Mouse (Mus musculus) R1 (cell line): Measurements from ENCODE around the gene Sirt1.
A peak's percentile ranks its signal among the peaks of the same experiment; 100 is the strongest.
"Not testable (repeated sequence)": the region's sequence is repeated elsewhere in the genome, so short reads cannot be mapped to it uniquely, and the experiment has no call there.

Experiments
- DNase-seq: peaks from one replicate; pipeline ENCODE4 v3.0.0-alpha.2; 2018; ENCODE audit warnings: low read depth, low spot score

The Sirt1 gene

DNA sequence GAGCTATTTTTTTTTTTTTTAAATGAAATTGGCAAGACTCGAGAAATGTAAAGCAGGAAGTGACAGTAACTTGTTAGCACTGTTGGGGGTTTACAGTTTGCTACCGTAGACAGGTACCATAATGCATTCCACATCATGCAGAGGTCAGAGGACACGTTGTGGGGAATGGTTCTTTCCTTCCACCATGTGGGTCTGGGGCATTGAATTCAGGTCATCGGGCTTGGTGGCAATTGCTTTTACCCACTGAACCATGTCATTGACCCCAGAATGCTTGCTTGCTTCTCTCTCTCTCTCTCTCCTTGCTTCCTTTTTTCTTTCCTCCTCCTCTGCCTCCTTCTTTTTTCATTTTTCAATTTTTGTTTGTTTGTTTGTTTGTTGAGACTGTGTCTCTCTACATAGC is 7.4 kb upstream of the Sirt1 start:
- no peak for DNase-seq

DNA sequence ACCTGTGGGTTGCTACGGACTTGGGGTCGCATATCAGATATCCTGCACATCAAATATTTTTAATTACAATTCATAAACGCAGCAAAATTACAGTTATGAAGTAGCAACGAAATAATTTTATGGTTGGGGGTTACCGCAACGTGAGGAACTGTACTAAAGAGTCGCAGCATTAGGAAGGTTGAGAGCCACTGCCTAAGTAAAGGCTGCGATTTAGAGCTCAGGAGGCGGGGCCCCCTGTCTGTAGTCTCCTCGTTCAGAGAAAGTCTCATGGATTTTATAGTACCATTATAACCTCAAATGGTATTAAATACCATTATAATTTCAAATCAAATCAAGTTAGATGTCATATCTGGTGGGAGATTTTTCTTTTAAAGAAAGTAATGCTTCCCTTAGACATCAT is 5.5 kb upstream of the Sirt1 start:
- DNase-seq: no peak

DNA sequence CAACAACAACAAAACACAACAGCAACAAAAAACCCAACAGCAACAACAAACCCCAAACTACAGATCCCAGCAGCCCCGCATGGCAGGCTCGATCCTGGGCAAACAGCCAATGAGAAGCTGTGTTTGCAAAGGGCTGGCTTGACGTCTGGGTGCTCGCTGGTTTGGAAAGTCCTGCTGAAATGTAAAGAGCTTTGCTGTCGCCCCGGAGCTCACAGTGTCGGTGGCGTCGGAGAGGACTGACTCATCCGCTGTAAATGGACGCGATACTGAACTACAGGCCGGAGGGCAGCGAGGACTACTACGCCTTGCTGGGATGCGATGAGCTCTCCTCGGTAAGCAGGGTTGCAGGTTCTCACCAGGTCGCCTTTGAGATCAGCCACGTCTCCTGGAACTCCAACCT is 4.9 kb upstream of the Sirt1 start:
- DNase-seq: peak; percentile 87

DNA sequence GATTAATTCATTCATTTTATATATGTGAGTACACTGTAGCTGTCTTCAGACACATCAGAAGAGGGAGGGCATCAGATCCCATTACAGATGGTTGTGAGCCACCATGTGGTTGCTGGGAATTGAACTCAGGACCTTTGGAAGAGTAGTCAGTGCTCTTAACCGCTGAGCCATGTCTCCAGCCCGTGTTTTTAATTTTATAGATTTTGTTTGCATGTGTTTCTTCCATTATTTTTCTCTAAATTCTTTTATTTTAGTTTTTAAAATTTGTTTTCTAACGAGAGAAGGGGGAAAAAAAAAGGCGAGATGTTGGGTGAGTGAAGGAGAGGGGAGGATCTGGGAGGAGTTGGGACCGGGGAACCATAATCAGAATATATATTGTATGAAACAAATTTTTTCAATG is 4.4 kb upstream of the Sirt1 start:
- not testable (repeated sequence) for DNase-seq

DNA sequence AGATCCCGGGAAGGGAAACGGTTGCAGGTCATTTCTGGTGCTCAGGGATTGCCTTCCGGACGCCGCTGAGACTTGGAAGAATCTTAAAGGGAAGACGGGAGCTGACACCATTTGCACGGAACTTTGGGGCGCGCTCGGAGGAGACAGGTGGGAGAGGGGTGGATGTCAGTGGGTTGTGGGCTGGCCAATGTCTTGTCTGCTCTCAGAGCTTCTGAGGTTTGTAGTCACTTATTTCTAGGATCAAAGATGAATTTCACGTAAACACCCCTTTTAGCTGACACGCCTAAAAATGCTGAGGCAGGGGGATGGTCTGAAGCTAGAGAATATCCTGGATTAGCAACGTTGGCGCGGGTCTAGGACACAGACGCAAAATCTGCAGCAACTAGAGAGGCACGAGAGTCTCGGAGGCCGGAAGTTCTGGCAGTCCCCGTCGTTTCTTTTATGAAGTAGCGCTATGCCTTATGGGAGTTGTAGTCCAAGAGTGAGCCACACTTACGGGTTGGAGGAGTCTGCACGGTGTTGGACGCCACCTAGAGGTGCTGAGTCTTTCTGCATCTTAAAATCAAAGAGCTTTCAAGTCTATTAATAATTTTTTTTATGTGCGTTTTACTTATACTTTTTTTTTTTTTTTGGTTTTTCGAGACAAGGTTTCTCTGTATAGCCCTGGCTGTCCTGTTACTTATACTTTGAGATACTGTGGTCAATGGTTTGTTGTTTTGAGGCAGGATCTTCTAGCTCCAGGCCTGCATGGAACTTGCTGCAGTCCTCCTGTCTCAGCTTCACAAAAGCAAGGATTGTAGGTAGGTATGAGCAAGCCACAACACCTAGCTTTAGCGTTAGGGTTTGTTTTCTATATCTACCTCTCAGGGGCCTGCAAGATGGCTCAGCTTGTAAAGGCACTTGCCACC is 1.1 kb upstream of the Sirt1 start, which contains the start of gene Dnajc12:
TSS of gene Dnajc12 (plus strand) at position 72 of the 908 bp plus-strand sequence.
- peak; percentile 99 for DNase-seq

DNA sequence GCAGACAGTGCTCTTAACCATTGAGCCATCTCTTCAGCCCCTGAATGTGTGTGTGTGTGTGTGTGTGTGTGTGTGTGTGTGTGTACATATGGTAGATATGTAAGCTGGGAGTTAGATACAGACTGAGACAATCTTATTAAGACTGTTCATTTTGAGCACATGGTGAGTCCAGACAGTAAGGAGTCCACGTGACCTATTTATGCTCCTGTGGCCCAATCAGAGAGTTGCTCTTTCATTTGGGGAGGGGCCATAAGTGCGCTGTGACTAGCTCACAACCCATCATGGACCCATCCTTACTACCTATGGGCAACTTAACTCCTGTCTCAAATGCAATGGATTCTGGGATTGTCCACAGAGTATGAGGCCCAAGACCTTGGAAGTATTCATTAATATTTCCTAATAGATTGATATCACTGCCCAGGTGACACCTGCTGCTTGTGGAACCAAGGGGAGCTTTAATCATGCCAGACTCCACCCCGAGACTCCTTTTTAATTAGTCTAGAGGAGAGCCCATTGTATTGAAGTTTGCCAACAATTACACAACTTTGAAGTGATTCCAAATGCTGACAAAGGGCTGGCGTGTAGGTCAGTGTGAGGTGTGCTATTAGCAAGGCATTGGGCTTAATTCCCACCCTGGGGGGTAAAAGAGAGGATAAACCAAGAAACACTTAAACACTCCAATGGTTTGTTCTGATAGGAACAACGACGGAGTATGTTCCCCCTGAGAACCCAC is 2.4 kb downstream of the Sirt1 start:
- DNase-seq: peak; percentile 46

DNA sequence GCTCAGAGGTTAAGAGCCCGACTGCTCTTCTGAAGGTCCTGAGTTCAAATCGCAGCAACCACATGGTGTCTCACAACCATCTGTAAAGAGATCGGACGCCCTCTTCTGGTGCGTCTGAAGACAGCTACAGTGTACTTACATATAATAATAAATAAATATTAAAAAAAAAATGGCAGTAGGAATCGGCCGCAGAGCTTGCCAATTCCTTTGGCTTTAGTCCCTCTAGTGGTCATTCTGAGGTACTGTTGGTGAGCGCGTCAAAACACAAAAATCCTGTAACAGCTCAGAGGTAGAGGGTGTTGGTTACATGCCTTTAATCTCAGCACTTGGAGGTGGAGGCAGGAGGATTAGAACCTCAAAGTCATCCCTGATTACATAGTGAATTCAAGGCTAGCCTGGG is 4.0 kb downstream of the Sirt1 start:
- peak; percentile 82 for DNase-seq

DNA sequence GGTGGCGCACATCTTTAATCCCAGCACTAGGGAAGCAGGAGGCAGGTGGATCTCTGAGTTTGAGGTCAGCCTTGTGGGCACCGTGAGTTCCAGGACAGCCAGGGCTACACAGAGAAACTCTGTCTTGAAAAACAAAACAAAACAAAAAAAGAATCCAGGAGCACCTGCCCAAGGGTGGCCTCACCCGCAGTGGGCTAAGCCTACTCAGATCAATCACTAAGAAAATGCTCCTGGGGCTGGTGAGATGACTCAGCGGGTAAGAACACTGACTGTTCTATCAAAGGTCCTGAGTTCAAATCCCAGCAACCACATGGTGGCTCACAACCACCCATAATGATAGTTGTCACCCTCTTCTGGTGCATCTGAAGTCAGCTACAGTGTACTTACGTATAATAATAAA is 5.2 kb downstream of the Sirt1 start:
- DNase-seq: no peak

DNA sequence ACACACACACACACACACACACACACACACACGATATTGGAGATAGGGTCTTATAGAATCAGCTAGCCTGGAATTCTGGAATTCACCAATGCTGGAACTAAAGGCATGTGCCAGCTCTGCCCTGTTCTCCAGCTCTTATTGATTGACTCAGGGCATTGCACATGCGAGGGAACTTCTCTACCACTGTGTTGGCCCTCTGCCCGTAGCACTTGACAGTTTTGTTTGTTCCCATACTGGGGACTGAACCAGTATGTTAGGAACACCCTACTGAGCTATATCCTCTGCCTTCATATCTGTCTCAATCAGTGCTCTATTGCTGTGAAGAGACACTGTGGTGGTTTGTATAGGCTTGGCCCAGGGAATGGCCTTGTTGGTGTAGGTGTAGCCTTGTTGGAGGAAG is 13.5 kb downstream of the Sirt1 start:
- no peak for DNase-seq

DNA sequence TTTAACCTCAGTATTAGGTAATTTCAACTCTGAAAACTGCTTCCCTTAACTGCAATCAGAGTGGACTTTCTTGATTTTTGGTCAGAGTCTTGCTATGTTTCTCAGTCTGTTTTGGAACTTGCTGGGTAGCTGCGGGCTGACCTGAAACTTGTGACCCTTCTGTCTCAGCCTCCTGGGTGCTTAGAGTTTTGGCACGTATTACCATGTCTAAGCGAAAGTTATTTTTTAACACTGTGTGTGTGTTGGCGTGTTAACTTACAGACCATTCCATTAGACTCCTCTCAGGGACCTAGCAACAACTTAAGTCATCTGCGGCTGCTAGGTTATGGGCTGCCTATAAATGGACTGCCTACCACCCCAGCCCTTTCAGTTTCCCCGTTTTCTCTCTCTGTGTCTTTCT is 14.1 kb downstream of the Sirt1 start:
- DNase-seq: no peak

DNA sequence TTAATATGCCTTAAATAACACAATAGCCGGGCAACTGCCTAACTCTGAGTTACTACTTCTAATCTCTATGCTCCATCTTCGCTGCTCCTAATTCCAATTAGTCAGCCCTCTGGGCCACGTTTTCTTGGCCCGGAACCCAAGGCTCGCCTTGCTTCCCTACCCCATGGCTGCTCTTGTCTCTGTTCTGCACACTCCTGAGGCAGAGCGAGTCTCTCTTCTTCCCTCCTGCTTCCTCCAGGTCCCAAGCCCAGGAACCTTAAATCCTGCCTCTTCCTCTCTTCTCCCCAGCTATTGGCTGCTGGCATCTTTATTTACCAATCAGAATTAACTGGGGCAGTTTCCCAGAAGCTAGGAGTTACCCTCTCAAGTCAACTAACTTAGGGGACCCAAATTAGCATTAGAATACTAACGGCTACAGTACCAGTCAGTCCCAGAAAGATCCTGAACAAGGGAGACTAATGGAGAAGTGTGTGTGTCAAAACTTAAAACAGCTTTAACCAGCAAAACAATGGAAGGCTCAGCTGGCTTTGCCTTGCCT is 15.5 kb downstream of the Sirt1 start:
- DNase-seq: peak; percentile 98

DNA sequence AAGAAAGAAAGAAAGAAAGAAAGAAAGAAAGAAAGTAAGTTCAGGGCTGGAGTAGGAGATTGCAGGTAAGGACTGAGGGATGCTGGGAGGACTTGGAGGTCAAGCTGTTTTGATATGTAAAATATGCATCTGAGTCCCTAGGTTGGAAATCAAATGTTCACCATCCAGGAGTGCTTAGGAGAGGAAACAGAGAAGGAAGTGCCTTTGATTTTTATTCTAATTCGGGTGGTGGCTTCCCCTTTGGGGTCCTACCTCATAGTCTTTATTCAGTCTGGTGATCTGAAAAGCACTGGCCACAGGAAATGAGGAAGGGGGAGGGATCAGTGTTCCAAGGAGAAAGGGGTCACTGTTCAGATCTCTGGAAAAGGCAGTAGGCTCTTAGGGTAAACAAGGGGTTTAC is 21.0 kb downstream of the Sirt1 start:
- peak; percentile 96 for DNase-seq

DNA sequence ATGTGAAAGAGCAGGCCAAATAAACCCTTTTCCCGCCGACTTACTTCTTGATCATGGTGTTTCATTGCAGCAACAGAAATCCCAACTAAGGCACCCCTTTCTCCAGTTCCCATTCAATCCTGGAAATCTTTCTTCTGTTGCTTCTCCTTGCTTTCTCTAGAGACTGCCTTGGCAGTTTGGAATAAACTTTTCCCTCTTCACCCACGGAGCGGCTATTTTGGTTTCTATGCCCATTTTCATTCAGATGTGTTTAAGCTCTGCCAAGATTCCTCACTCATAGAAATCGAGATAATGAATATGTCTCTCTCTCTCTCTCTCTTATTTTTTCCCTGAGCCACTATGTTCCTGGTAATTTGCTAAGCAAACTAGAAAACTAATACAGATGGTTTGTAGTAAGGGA is 29.4 kb downstream of the Sirt1 start:
- no peak for DNase-seq

DNA sequence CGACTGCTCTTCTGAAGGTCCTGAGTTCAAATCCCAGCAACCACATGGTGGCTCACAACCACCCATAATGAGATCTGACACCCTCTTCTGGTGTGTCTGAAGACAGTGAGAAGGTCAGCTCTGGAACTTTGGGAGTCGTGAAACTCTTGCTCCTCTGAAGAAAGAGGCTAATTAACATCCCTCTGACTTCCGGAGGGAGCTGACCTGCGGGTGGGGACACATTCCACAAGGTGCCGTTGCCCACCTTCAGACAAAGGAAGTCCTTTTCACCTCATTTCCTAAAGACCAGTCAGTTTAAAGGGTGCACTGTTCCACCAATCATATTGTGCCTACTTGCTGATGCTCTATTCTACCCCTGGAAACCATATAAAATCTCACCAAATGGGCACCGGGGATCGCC is 30.4 kb downstream of the Sirt1 start:
- peak; percentile 49 for DNase-seq

DNA sequence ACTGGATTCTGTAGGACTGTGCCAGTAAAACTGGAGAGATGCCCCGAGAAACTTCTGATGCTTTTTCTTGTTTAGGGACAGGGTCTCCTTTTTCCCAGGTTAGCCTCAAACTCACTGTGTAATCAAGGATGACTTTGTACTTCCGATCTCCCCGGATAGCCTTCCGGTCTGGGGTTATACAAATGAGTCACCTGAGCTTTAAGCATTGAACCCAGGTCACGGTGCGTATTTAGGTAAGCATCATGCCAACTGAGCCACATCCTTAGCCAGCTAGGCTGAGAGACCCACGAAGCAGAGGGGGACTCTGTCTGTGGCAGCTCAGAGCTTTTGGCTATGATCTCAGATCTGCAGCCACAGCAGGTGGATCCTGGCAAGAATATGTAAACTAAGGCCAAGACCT is 30.8 kb downstream of the Sirt1 start:
- DNase-seq: peak; percentile 50

DNA sequence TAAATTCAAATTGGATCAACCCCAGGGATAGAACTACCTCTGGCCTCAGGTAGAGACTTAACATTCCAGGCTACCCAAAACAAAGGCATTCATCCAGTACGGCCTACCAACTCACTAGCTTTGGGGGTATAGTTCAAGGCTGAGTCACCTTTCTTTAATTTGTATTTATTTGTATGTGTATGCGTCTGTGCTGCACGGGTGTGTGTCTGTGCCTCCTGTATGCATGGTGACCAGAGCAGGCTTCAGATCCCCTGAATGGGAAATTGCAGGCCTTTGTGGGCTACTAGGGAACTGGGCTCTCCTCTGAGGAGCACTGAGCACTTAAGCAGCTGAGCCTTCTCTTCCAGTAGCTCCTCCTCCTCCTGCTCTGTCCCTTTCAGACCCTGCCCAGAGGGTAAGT is 33.2 kb downstream of the Sirt1 start:
- DNase-seq: peak; percentile 81

DNA sequence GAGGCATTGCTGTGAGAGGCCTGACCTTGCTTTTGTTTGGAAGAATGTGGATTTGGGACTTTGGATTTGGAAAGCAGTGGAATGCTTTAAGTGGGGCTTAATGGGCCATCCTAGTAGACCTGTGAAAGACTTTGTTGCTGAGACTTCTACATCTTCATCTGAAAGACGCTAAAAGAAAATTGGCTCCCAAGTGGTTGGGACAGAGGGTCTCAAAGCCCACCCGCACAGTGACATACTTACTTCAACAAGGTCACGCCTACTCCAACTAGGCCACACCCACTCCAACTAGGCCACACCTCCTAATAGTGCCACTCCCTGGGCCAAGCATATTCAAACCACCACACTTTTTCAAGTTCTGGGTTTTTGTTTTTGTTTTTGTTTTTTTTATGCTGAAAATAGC is 36.8 kb downstream of the Sirt1 start:
- DNase-seq: peak; percentile 60

DNA sequence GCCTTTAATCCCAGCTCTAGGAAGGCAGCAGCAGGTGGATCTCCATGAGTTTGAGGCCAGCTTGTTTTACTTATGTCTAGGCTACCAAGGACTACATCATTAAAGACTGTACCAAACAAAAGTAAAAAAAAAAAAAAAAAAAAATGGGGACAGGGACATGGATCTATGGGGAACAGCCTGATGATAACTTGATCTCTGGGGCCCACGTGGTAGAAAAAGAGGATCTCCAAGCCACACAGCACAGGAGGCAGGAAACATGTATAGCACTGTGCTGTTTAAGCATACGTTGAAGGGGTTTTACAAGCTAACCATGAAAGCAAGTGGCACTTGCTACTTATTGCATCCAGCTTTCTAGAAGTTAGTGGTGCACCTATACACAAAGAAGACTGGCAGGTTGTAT is 40.2 kb downstream of the Sirt1 start:
- DNase-seq: no peak

DNA sequence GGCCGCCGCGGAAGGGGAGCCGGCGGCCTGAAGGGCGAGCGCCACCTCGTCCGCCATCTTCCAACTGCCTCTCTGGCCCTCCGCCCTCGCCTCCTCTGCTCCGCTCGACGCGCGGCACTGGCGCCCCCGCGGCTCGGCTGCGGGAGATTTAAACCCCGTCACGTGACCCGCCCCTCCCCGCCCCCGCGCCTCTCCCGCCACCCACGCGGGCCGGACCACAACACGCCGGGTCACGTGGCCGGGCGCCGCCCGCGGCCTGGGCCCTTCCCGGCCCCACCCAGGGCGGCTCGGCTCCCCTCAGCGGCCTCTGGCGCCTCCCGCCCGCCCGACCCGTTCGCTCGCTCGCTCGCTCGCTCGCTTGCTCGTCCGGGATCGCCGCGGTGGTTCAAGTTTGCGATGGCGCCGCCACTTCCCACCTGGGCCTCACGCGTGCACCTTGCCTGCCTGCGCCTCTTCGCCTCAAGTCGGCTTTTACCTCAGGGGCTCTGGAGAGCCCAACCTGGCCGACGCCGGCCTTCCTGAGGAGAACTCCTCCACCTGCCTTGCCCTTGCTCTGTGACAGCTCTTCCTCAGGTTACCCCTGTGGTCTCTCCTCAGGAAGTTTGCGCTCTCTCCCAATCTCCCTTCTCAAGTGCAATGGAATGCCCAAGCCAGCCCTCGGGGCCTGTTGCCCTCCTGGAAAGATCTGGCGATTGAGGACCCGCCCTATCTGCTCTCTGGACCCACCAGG is 42.4 kb downstream of the Sirt1 start:
- peak; percentile 92 for DNase-seq

DNA sequence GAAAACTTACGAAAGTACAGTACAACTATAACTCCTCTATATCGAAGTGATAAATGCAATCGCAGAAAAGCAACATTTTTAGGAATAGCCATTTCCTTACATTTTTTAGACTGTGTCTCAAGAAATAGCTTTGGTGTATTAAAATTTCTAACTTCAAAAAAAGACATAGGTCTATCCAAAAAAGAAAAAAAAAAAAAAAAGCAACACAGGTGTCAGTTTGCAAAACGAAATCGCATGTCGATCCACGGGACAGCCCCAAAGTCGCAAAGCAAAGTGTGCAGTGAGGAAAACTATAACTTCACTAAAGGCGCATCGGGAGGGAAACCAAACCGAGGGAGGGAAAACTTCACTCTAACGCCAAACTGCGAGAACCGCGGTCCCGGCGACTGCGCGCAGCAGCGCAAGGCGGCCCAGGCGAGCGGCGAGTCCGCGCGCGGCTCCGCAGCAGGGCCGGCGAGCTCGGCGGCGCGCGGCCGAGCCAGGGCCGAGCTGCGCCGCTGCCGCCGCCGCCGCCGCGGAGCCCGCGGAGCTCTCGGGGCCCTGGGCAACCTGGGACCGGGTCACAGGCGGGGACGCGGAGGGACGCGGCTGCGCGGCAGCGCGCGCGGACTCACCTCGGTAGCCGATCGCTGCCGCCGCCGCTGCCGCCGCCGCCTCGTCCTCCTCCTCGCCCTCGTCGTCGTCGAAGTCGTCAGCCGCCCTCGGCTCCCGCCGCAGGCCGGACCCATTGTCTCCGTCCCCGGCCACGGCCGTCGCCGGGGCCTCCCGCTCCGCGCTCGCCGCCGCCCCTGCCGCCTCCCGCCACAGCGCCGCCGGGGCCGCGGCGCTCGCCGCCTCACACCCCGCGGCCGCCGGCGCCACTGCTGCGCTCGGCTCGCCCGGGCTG is 43.3 kb downstream of the Sirt1 start:
- peak; percentile 39 for DNase-seq

DNA sequence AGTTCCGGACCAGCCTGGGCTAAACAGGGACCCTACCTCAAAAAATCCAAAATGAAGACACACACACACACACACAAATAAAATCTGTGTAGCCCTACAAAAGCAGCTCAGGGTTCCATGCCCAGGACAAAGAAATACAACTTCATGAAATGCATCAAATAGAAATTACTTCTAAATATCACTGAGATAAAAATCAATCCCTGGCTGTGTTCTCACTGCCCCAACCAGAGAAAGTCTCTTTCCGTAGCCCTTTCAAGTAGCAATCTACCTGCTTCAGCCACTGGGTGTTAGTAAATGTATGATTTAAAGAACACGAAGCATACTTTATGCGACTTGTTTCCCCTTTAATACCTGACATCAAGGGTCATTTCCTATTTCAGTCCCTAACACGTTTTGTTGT is 44.2 kb downstream of the Sirt1 start:
- no peak for DNase-seq
